Mouse (Mus musculus) liver, postnatal 0 days (tissue): ENCODE measurements around the gene Foxl1. TPM values are rescaled to one million over a fixed set of nuclear protein-coding genes. Genes with fewer than 3 reads are reported as not detected.
"Not testable (repeated sequence)": the region's sequence is repeated elsewhere in the genome, so short reads cannot be mapped to it uniquely, and the experiment has no call there.

Experiments
- ATAC-seq: fragments of 200-750 bp; cut with Nextera tagmentation; 2 replicates; pipeline ENCODE4 v1.8.0; 2017; ENCODE audit warnings: mild to moderate bottlenecking, moderate library complexity
- DNase-seq: peaks from one replicate; pipeline ENCODE4 v3.0.0-alpha.2; 2016
- H3K27ac ChIP-seq: fragments of 300-500 bp; sonication (generic); 2 replicates; pipeline ENCODE4 v1.5.1; 2014; ENCODE audit warnings: antibody characterized with exemption, moderate library complexity, mild to moderate bottlenecking, low read depth
- H3K27me3 ChIP-seq: fragments of 300-500 bp; sonication (generic); 2 replicates; pipeline ENCODE4 v1.6.1; 2014; ENCODE audit warnings: low read length, control low read depth, mixed read lengths; ENCODE audit not compliant: insufficient read depth
- H3K36me3 ChIP-seq: fragments of 300-500 bp; sonication (generic); replicated peaks from 2 replicates; pipeline ENCODE4 v1.6.1; 2014; ENCODE audit warnings: mild to moderate bottlenecking, control low read depth, low read length, moderate library complexity, mixed read lengths; ENCODE audit not compliant: insufficient read depth
- H3K4me1 ChIP-seq: fragments of 300-500 bp; sonication (generic); 2 replicates; pipeline ENCODE4 v1.6.1; 2014; ENCODE audit warnings: antibody characterized with exemption, mild to moderate bottlenecking, control low read depth; ENCODE audit not compliant: insufficient read depth
- H3K4me2 ChIP-seq: fragments of 300-500 bp; sonication (generic); 2 replicates; pipeline ENCODE4 v1.6.1; 2014; ENCODE audit warnings: low read depth, mild to moderate bottlenecking, low read length, moderate library complexity, mixed read lengths
- H3K4me3 ChIP-seq: fragments of 300-500 bp; sonication (generic); 2 replicates; pipeline ENCODE4 v1.5.1; 2014; ENCODE audit warnings: low read depth, low read length
- H3K9ac ChIP-seq: fragments of 300-500 bp; sonication (generic); replicated peaks from 2 replicates; pipeline ENCODE4 v1.6.1; 2014; ENCODE audit warnings: mild to moderate bottlenecking, moderate library complexity
- H3K9me3 ChIP-seq: fragments of 300-500 bp; sonication (generic); 2 replicates; pipeline ENCODE4 v1.6.1; 2016; ENCODE audit warnings: mild to moderate bottlenecking, control low read depth, low read length, mixed read lengths
- CTCF ChIP-seq: sonication (generic); IDR thresholded peaks from 2 replicates; pipeline ENCODE4 v1.5.1; 2016; ENCODE audit warnings: antibody characterized with exemption, low read depth
- EP300 ChIP-seq: IDR thresholded peaks from 2 replicates; pipeline ENCODE4 v1.6.1; 2016; ENCODE audit warnings: antibody characterized with exemption, low read depth, mild to moderate bottlenecking
- WGBS: fragments of 180-500 bp; shearing (Covaris S2); extraction: QIAGEN DNeasy Blood & Tissue Kit; methylation state at CpG from one replicate; pipeline ENCODE4 v1.1.7; 2014; ENCODE audit not compliant: insufficient replicate concordance; 5-methylcytosine and 5-hydroxymethylcytosine counted together
- polyA plus RNA-seq: library from polyadenylated mRNA; unstranded; fragments of >200 nt; fragmentation: Nextera tagmentation; extraction: Ambion mirVana; gene quantifications from 2 replicates; pipeline ENCODE4 v1.2.1, GENCODE M21; 2015

Foxl1 gene
- polyA plus RNA-seq, 1 experiment from 2014 or later: not detected

- Histone ChIP-seq H3K4me2 (no peak overlapping the region), H3K27ac (no peak overlapping the region), H3K9ac (no peak overlapping the region), H3K36me3 (no peaks in the 10 kb centered on the region), H3K9me3 (no peaks in the 10 kb centered on the region), H3K27me3 (peaks cover 24% of the 10 kb centered on the region), H3K4me3 (no peak overlapping the region), H3K4me1 (no peaks in the 10 kb centered on the region)
- TF ChIP-seq CTCF (no peak), EP300 (no peak)
- no peak for DNase-seq
- WGBS: 73% methylated on average over 10 of the region's 10 CpGs
- no peak for ATAC-seq
Observed at GRCm38 (mm10) chr8:121134102-121134501, 6.4 kb downstream of the Foxl1 start.

DNA sequence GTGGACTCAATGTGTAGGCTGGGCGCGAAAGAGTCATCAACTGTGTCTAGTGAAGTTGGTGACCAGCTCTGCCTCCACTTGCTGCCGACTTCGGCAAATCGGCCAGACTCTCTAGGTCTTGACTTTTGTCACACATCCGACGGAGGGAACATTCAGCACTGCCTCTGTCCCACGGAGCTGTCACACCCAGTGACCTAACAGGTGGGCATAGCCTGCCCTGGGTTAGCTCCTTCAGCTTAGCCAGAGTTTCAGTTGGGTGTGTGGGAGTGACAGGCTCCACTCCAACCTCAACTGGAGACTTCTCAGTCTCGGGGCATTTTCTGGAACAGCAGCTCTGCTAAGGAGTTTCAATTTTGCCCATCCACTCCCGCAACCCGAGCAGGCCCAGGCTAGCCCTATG is 6.8 kb downstream of the Foxl1 start:
- no peaks in the 10 kb centered on the region for H3K4me1 ChIP-seq
- H3K9me3 ChIP-seq: no peaks in the 10 kb centered on the region
- no peaks in the 10 kb centered on the region for H3K36me3 ChIP-seq
- DNase-seq (no peak), ATAC-seq (no peak)
- WGBS: 73% methylated on average over 11 of the region's 11 CpGs
- TF ChIP-seq CTCF (no peak), EP300 (no peak)
- peaks cover 20% of the 10 kb centered on the region for H3K27me3 ChIP-seq
- H3K4me3 ChIP-seq: no peak overlapping the region
- no peak overlapping the region for H3K27ac ChIP-seq
- no peak overlapping the region for H3K9ac ChIP-seq
- H3K4me2 ChIP-seq: no peak overlapping the region

- ATAC-seq: no peak
- WGBS: 87% methylated on average over 6 of the region's 6 CpGs
- Histone ChIP-seq H3K27me3 (0 out of 2 replicates have a peak, but pooled peaks cover 3% of the 10 kb centered on the region), H3K36me3 (no peaks in the 10 kb centered on the region), H3K27ac (no peak overlapping the region), H3K4me2 (no peak overlapping the region), H3K4me1 (no peaks in the 10 kb centered on the region), H3K9ac (no peak overlapping the region), H3K9me3 (no peaks in the 10 kb centered on the region), H3K4me3 (no peak overlapping the region)
- TF ChIP-seq EP300 (no peak), CTCF (no peak)
- DNase-seq: no peak
Observed at GRCm38 (mm10) chr8:121136856-121137255, 9.1 kb downstream of the Foxl1 start.

GRCm38 (mm10) chr8:121145457-121146134 is 17.9 kb downstream of the Foxl1 start:
- WGBS: 38% methylated on average over 4 of the region's 6 CpGs
- H3K27me3 ChIP-seq: peaks cover 11% of the 10 kb centered on the region; the same call in 1 of the 2 replicates

GRCm38 (mm10) chr8:121148573-121149083 is 20.9 kb downstream of the Foxl1 start:
- WGBS: 9% methylated on average over 8 of the region's 8 CpGs

More at GRCm38 (mm10) chr8:121145457-121146134, 17.9 kb downstream of the Foxl1 start:
- H3K36me3 ChIP-seq, H3K4me1 ChIP-seq, H3K27ac ChIP-seq, H3K4me2 ChIP-seq, H3K9me3 ChIP-seq, ATAC-seq, DNase-seq, H3K4me3 ChIP-seq, H3K9ac ChIP-seq: not testable (repeated sequence)

DNA sequence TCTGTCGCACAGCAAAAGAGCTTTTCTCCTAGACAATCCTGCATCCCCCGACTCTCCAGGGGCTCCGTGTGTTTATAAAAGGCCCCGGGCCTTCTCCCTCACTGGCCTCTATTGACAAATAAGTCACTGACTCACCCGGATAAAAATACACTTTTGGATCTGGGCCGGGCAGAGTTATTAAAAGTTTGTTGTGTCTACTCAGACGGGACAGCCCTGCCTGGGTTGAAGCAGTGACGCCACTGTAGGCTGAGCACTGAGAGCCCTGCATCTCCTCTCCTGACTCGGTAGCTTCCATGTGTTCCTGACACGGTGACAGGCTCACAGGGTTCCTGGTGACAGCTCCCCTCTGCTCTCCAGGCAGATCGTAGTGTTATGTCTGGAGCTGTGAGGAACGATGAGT is 24.7 kb downstream of the Foxl1 start:
- no peak for DNase-seq
- 62% methylated on average over 12 of the region's 12 CpGs for WGBS
- TF ChIP-seq CTCF (no peak), EP300 (no peak)
- H3K27ac ChIP-seq: no peak overlapping the region
- no peaks in the 10 kb centered on the region for H3K9me3 ChIP-seq
- H3K4me1 ChIP-seq: no peaks in the 10 kb centered on the region
- ATAC-seq: no peak
- no peak overlapping the region for H3K9ac ChIP-seq
- no peak overlapping the region for H3K4me3 ChIP-seq
- H3K4me2 ChIP-seq: no peak overlapping the region
- no peaks in the 10 kb centered on the region for H3K36me3 ChIP-seq
- H3K27me3 ChIP-seq: 0 out of 2 replicates have a peak, but pooled peaks cover 3% of the 10 kb centered on the region

More at GRCm38 (mm10) chr8:121148573-121149083, 20.9 kb downstream of the Foxl1 start:
- Histone ChIP-seq H3K27me3 (0 out of 2 replicates have a peak, but pooled peaks cover 3% of the 10 kb centered on the region), H3K27ac (no peak overlapping the region), H3K4me3 (no peak overlapping the region), H3K4me1 (no peaks in the 10 kb centered on the region), H3K36me3 (no peaks in the 10 kb centered on the region), H3K4me2 (no peak overlapping the region), H3K9me3 (no peaks in the 10 kb centered on the region), H3K9ac (no peak overlapping the region)
- ATAC-seq: no peak
- TF ChIP-seq EP300 (no peak), CTCF (no peak)
- DNase-seq: no peak
